Mouse (Mus musculus): ENCODE measurements around the gene a. TPM values are rescaled to one million over a fixed set of nuclear protein-coding genes. Genes with fewer than 3 reads are reported as not detected.
"Not testable (repeated sequence)": the region's sequence is repeated elsewhere in the genome, so short reads cannot be mapped to it uniquely, and the experiment has no call there.

Gene a
- polyA plus RNA-seq, 1 experiment from 2014 or later, result not detected

DNA sequence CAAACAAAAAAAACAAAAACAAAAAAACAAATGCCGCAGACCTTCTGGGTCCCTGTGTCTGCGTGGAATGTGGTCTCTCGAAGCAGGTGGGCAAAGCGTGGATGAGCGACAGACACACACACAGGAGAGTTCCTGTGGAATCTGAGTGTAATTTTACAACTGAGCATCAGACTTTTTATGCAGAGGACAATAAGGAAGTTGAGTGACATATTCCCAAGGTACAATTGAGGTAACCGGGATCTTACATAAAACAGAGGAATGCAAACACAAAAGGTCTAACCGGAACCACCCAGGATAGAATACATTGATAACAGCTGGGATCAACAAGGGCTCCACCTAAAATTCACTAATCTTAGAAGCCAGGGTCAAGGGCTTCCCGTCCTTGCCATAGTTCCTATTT lies 107.8 kb downstream of the a start:
- not testable (repeated sequence) for H3K27ac ChIP-seq (ENCODE audit: low read length); H3K9ac ChIP-seq (ENCODE audit: low read depth, low read length); ATAC-seq (ENCODE audit: low read depth); H3K4me1 ChIP-seq (ENCODE audit: control insufficient read depth, low read depth, low read length); H3K4me3 ChIP-seq (ENCODE audit: low read depth, low read length); H3K9me3 ChIP-seq (replicated peaks; ENCODE audit: control insufficient read depth, low read length); H3K4me2 ChIP-seq (ENCODE audit: low read depth, low read length); H3K36me3 ChIP-seq (ENCODE audit: control insufficient read depth, insufficient read depth); H3K27me3 ChIP-seq (ENCODE audit: control insufficient read depth, insufficient read depth, low read depth, low read length)
- 76% methylated on average over 8 of the region's 8 CpGs for WGBS (ENCODE audit: insufficient replicate concordance)

DNA sequence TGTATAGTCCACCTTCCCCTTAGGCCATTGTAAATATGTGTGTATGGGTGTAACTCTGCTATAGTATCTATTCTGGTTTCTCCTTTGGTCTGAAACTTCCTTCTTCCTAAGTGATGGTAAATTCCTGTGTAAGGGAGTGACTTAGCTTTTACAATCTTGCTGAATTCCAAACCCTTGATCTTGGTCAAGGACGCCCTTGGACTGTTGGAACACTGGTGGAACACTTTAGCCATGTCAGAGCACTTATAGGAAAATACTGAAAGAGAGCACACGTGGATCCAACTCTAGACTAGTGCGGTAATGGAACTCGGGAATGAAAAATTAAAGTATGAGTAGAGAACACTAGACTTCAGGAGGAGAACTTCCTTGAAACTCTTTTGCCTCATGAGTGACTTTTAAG lies 108.2 kb downstream of the a start:
- H3K4me1 ChIP-seq (ENCODE audit: control insufficient read depth, low read depth, low read length); H3K9me3 ChIP-seq (replicated peaks; ENCODE audit: control insufficient read depth, low read length); ATAC-seq (ENCODE audit: low read depth); H3K4me3 ChIP-seq (ENCODE audit: low read depth, low read length); H3K9ac ChIP-seq (ENCODE audit: low read depth, low read length); H3K36me3 ChIP-seq (ENCODE audit: control insufficient read depth, insufficient read depth); H3K4me2 ChIP-seq (ENCODE audit: low read depth, low read length); H3K27ac ChIP-seq (ENCODE audit: low read length); H3K27me3 ChIP-seq (ENCODE audit: control insufficient read depth, insufficient read depth, low read depth, low read length): not testable (repeated sequence)
- WGBS (ENCODE audit: insufficient replicate concordance), result 71% methylated on average over 4 of the region's 4 CpGs

DNA sequence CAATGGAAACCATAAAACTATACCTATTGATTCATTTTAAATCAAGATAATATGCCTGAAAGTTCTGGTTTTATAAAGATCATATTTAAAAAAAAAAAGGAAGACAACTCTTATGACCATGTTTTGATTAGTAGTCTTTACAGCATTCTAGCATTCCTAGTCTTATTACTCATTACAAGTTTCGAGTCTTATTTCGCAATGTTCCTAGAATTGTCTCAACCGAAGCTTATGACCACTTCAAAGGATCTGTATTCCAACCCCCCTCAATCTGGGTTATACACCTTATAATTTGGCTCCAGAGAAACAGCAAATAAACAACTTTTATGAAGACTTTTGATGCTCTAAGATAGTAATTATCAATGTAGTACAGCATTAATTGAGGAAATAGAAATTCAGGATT lies 110.9 kb downstream of the a start:
- no peak overlapping the region for H3K4me2 ChIP-seq (ENCODE audit: low read depth, low read length)
- ATAC-seq (ENCODE audit: low read depth), result no peak
- WGBS (ENCODE audit: insufficient replicate concordance), result 55% methylated on average over 3 of the region's 3 CpGs

DNA sequence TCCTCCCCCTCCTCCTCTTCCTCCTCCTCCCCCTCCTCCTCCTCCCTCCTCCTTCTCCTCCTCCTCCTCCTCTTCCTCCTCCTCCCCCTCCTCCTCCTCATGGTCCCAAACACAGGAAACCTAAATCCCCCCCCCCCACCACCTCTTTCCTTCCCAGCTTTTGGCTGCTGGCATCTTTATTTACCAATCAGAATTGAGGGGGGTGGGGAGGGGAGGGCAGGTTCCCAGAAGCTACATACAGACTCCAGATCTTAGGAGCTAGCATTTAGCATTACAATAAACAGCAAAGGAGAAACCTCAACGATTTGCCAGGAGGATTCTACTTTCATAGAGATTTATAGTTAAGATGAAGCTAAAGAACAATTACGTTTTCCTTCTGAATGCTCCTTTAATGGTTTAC lies 114.6 kb downstream of the a start:
- Histone ChIP-seq H3K9ac (ENCODE audit: low read depth, low read length) (no peak overlapping the region), H3K4me2 (ENCODE audit: low read depth, low read length) (no peak overlapping the region), H3K4me3 (ENCODE audit: low read depth, low read length) (no peak overlapping the region), H3K36me3 (ENCODE audit: control insufficient read depth, insufficient read depth) (no peaks in the 10 kb centered on the region), H3K27me3 (ENCODE audit: control insufficient read depth, insufficient read depth, low read depth, low read length) (no peaks in the 10 kb centered on the region; the same call in 1 of the 2 replicates), H3K27ac (ENCODE audit: low read length) (no peak overlapping the region), H3K9me3 (replicated peaks; ENCODE audit: control insufficient read depth, low read length) (no peaks in the 10 kb centered on the region), H3K4me1 (ENCODE audit: control insufficient read depth, low read depth, low read length) (no peaks in the 10 kb centered on the region)
- 47% methylated on average over 2 of the region's 2 CpGs for WGBS (ENCODE audit: insufficient replicate concordance)
- no peak for ATAC-seq (ENCODE audit: low read depth)

More for the DNA sequence above, 110.9 kb downstream of the a start:
- Histone ChIP-seq H3K9ac (ENCODE audit: low read depth, low read length) (no peak overlapping the region), H3K9me3 (replicated peaks; ENCODE audit: control insufficient read depth, low read length) (no peaks in the 10 kb centered on the region), H3K27me3 (ENCODE audit: control insufficient read depth, insufficient read depth, low read depth, low read length) (no peaks in the 10 kb centered on the region; the same call in 1 of the 2 replicates), H3K4me1 (ENCODE audit: control insufficient read depth, low read depth, low read length) (no peaks in the 10 kb centered on the region), H3K36me3 (ENCODE audit: control insufficient read depth, insufficient read depth) (no peaks in the 10 kb centered on the region), H3K27ac (ENCODE audit: low read length) (no peak overlapping the region), H3K4me3 (ENCODE audit: low read depth, low read length) (no peak overlapping the region)

DNA sequence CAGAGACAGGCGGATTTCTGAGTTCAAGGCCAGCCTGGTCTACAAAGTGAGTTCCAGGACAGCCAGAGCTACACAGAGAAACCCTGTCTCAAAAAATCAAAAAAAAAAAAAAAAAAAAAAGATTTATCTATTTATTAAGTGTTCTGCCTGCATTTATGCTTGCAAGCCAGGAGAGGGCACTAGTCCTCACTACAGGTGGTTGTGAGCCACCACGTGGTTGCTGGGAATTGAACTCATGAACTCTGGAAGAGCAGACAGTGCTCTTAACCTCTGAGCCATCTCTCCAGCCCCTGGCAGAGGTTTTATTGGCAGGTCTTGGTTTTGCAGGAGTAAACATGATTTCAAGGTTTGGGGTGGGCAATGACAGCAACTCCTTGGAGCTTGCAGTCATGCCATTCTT lies 117.0 kb downstream of the a start:
- not testable (repeated sequence) for ATAC-seq (ENCODE audit: low read depth); H3K4me1 ChIP-seq (ENCODE audit: control insufficient read depth, low read depth, low read length); H3K9me3 ChIP-seq (replicated peaks; ENCODE audit: control insufficient read depth, low read length); H3K27me3 ChIP-seq (ENCODE audit: control insufficient read depth, insufficient read depth, low read depth, low read length); H3K36me3 ChIP-seq (ENCODE audit: control insufficient read depth, insufficient read depth); H3K9ac ChIP-seq (ENCODE audit: low read depth, low read length); H3K27ac ChIP-seq (ENCODE audit: low read length); H3K4me3 ChIP-seq (ENCODE audit: low read depth, low read length); H3K4me2 ChIP-seq (ENCODE audit: low read depth, low read length)
- WGBS (ENCODE audit: insufficient replicate concordance), result 32% methylated on average over 2 of the region's 2 CpGs

DNA sequence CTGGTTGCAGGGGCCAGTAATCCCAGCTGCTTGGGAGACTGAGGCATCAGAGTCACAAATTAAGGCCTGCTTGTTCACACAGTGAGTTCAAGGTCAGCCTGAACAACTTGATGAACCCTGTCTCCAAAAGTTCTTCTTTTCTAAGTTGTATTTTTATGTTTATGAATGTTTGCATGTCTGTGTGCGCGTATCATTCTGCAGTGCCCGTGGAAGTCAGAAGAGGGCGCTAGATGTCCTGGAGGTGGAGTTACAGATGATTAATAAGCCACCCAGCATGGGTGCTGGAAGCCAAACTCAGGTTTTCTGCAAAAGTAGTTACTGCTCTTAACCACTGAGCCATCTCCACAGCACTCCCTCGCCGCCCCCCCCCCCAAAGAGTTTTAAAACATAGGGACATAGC lies 118.6 kb downstream of the a start:
- ATAC-seq (ENCODE audit: low read depth), result no peak
- Histone ChIP-seq H3K27ac (ENCODE audit: low read length) (no peak overlapping the region), H3K4me3 (ENCODE audit: low read depth, low read length) (no peak overlapping the region), H3K4me2 (ENCODE audit: low read depth, low read length) (no peak overlapping the region), H3K27me3 (ENCODE audit: control insufficient read depth, insufficient read depth, low read depth, low read length) (no peaks in the 10 kb centered on the region; the same call in 1 of the 2 replicates), H3K9ac (ENCODE audit: low read depth, low read length) (no peak overlapping the region), H3K36me3 (ENCODE audit: control insufficient read depth, insufficient read depth) (no peaks in the 10 kb centered on the region), H3K9me3 (replicated peaks; ENCODE audit: control insufficient read depth, low read length) (no peaks in the 10 kb centered on the region), H3K4me1 (ENCODE audit: control insufficient read depth, low read depth, low read length) (no peaks in the 10 kb centered on the region)
- 68% methylated on average over 6 of the region's 6 CpGs for WGBS (ENCODE audit: insufficient replicate concordance)

DNA sequence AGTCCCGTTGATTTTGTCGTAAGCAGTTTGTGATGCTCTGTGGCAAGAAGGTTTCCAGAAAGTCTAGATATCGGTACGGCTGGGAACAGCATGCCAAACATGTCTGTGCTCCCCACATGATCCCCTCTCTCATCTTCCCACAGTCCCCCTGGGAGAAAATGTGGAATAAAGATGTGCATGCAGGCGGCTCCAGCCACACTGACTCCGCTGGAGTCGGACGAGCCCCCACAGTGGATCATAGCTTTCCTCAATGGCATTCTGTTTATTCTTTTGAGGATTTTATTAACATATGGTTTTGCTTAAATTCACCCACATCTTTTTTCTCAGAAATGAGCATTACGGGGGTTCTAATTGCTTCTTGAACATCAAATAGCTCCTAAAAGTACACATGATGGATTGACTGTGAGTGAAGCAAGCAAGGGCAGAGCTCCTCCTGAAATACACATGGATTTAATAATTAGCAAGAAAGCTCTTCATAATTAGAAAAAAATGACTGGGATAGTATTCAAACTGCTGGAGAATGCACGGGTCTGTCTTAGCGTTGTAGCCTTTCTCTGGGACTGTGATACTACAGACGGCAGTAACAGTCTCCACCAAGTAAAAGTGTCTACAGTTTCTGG lies 124.8 kb downstream of the a start:
- Histone ChIP-seq H3K27me3 (ENCODE audit: control insufficient read depth, insufficient read depth, low read depth, low read length) (no peaks in the 10 kb centered on the region), H3K27ac (ENCODE audit: low read length) (no peak overlapping the region), H3K9me3 (replicated peaks; ENCODE audit: control insufficient read depth, low read length) (no peaks in the 10 kb centered on the region), H3K4me2 (ENCODE audit: low read depth, low read length) (no peak overlapping the region), H3K4me1 (ENCODE audit: control insufficient read depth, low read depth, low read length) (no peaks in the 10 kb centered on the region), H3K4me3 (ENCODE audit: low read depth, low read length) (no peak overlapping the region), H3K36me3 (ENCODE audit: control insufficient read depth, insufficient read depth) (no peaks in the 10 kb centered on the region), H3K9ac (ENCODE audit: low read depth, low read length) (no peak overlapping the region)
- no peak for ATAC-seq (ENCODE audit: low read depth)
- WGBS (ENCODE audit: insufficient replicate concordance), result 75% methylated on average over 12 of the region's 12 CpGs

DNA sequence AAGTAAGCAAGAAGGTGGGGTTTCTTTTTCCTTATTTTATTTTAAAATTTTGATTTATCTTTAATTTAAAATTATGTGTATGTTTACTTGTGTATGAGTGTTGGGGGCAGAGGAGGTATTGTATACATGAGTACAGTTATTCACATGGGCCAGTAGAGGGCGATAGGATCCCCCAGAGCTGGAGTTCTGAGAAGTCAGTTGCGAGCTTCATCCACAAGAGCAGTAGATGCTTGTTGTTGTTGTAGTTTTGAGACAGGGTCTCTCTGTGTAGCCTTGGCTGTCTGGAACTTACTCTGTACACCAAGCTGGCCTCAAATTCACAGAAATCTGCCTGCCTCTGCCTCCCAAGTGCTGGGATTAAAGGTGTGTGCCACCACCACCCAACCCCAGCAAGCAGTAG lies 125.3 kb downstream of the a start:
- no peak overlapping the region for H3K27ac ChIP-seq (ENCODE audit: low read length)
- H3K27me3 ChIP-seq (ENCODE audit: control insufficient read depth, insufficient read depth, low read depth, low read length), result no peaks in the 10 kb centered on the region
- H3K4me3 ChIP-seq (ENCODE audit: low read depth, low read length), result no peak overlapping the region
- no peaks in the 10 kb centered on the region for H3K9me3 ChIP-seq (replicated peaks; ENCODE audit: control insufficient read depth, low read length)
- H3K9ac ChIP-seq (ENCODE audit: low read depth, low read length), result no peak overlapping the region
- H3K36me3 ChIP-seq (ENCODE audit: control insufficient read depth, insufficient read depth), result no peaks in the 10 kb centered on the region
- 16% methylated on average over 2 of the region's 2 CpGs for WGBS (ENCODE audit: insufficient replicate concordance)
- H3K4me2 ChIP-seq (ENCODE audit: low read depth, low read length), result no peak overlapping the region
- H3K4me1 ChIP-seq (ENCODE audit: control insufficient read depth, low read depth, low read length), result no peaks in the 10 kb centered on the region
- no peak for ATAC-seq (ENCODE audit: low read depth)

DNA sequence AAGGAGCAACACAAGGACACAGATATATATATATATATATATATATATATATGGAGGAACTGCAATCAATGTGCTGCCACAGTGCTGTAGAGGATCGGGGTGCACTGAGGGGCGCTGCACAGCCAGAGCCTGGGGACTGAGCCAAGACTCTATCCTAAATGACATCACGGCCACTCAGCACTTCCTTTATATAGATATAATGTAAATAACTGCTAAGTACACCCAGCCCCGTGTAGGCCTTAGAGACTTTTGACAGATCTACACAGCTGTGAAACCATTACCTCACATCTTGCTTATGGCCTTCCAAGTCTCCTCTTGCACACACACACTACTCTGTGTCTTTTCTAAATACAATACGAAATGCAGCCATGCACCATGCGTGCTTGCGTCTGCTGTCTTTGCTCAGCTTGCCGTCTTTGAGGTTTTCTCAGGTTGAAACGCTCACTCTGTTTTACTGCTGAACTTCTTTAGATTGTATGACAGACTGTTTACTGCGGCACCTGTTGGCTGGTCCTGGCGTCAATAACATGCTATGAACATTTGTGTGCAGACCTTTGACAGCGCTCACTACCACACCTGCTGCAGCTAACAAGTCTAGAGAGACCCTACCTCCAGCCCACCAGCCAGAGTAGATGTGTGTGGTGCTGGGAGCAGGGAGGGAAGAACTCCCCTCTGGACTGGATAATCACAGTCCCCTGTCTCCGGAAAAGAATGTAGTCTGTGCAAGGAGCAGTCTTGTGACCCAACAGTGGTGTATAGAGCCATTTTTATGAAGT lies 126.9 kb downstream of the a start:
- no peaks in the 10 kb centered on the region for H3K4me1 ChIP-seq (ENCODE audit: control insufficient read depth, low read depth, low read length)
- no peaks in the 10 kb centered on the region for H3K9me3 ChIP-seq (replicated peaks; ENCODE audit: control insufficient read depth, low read length)
- ATAC-seq (ENCODE audit: low read depth), result no peak
- H3K4me2 ChIP-seq (ENCODE audit: low read depth, low read length), result no peak overlapping the region
- WGBS (ENCODE audit: insufficient replicate concordance), result 72% methylated on average over 13 of the region's 13 CpGs
- no peak overlapping the region for H3K9ac ChIP-seq (ENCODE audit: low read depth, low read length)
- no peak overlapping the region for H3K4me3 ChIP-seq (ENCODE audit: low read depth, low read length)
- no peaks in the 10 kb centered on the region for H3K36me3 ChIP-seq (ENCODE audit: control insufficient read depth, insufficient read depth)
- H3K27me3 ChIP-seq (ENCODE audit: control insufficient read depth, insufficient read depth, low read depth, low read length), result no peaks in the 10 kb centered on the region
- H3K27ac ChIP-seq (ENCODE audit: low read length), result no peak overlapping the region

Data from liver, embryonic 16.5 days (tissue).